Mouse (Mus musculus) testis, adult 2 months (tissue): Measurements from ENCODE around the gene Wdr41. TPM values are rescaled to one million over a fixed set of nuclear protein-coding genes. Genes with fewer than 3 reads are reported as not detected.

Experiments
- H3K27ac ChIP-seq: fragments of 200-500 bp; 2 replicates; pipeline ENCODE4 v1.5.1; 2012; ENCODE audit warnings: low read depth, low read length; ENCODE audit not compliant: control insufficient read depth, insufficient read depth
- H3K27me3 ChIP-seq: fragments of 200-500 bp; 2 replicates; pipeline ENCODE4 v1.6.1; 2012; ENCODE audit warnings: mild to moderate bottlenecking, low read length, moderate library complexity; ENCODE audit not compliant: control insufficient read depth, insufficient read depth
- H3K36me3 ChIP-seq: fragments of 200-500 bp; 2 replicates; pipeline ENCODE4 v1.6.1; 2012; ENCODE audit warnings: mild to moderate bottlenecking, low read length; ENCODE audit not compliant: control insufficient read depth, insufficient read depth
- H3K4me1 ChIP-seq: fragments of 200-500 bp; 2 replicates; pipeline ENCODE4 v1.6.1; 2012; ENCODE audit warnings: low read length; ENCODE audit not compliant: control insufficient read depth, insufficient read depth
- H3K4me3 ChIP-seq: fragments of 200-500 bp; 2 replicates; pipeline ENCODE4 v1.5.1; 2012; ENCODE audit warnings: low read depth, mild to moderate bottlenecking, low read length, moderate library complexity, mixed read lengths; ENCODE audit not compliant: control insufficient read depth
- CTCF ChIP-seq: fragments of 200-500 bp; IDR thresholded peaks from 2 replicates; pipeline ENCODE4 v1.5.1; 2012; ENCODE audit warnings: low read depth, mild to moderate bottlenecking, inconsistent platforms, low read length, moderate library complexity; ENCODE audit not compliant: control insufficient read depth, insufficient read depth, insufficient replicate concordance
- POLR2A ChIP-seq: fragments of 200-500 bp; IDR thresholded peaks from 2 replicates; pipeline ENCODE4 v1.6.1; 2012; ENCODE audit warnings: low read depth, mild to moderate bottlenecking, inconsistent platforms, low read length, moderate library complexity; ENCODE audit not compliant: control insufficient read depth
- polyA plus RNA-seq: library from polyadenylated mRNA; depleted of rRNA; stranded (reverse); fragments of >200 nt; gene quantifications from 2 replicates; pipeline ENCODE4 v1.2.3, GENCODE M21; 2012; rRNA removed

Gene Wdr41
- polyA plus RNA-seq: 9.2 and 10.2 TPM in 2 replicates

DNA sequence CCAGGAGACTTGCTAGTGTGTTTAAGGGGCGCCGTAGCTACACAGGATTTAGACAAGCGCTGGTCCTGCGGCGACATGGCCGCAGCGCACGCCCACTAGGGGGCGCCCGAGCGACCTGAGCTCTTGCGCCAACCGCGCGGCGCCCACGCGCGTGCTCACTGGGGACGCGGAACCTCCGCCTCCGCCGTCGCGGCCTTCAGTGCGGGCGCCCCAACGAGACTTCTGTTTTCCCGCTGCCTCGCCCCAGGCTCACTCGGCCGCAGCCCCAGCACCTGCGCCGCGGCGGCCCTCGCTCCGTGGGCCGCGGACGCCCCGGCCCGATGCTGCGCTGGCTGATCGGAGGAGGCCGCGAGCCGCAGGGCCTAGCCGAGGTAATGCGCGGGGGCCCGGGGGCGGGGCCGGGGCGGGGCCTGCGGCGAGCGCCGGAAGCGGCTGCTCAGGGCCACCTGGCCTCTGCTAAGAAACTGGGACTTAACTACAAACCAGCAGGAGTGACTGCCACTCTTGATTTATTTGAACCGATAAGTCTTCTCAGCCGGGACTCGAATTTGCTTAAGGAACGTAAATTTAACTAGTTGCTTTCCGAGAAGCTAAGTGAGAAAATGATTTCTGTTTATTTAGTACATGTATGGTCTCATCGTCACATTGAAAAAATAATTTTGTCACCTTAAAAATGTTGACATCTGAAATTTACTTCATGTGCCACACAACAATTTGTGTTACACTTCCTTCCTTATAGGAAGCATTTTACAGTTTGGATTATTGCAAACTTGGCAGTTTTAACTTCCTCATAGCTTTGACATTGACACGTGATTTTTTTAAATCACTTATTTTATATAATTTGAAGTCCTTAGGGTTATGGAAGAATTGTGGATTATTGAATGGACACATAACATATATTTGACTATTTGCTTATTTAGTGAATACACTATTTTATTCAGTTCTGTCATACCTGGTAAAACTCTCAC, at the start of gene Wdr41:
TSS of gene Wdr41 (plus strand) at position 126 of the 968 bp plus-strand sequence.
- peak within 1 kb of the TSS; percentile 93 for H3K4me3 ChIP-seq
- H3K27me3 ChIP-seq: no peaks in the 10 kb centered on the region
- TF ChIP-seq POLR2A (no peak), CTCF (peak; percentile 98)
- no peaks in the 10 kb centered on the region for H3K4me1 ChIP-seq
- H3K27ac ChIP-seq: peak within 1 kb of the TSS; percentile 91
- no peaks in the 10 kb centered on the region for H3K36me3 ChIP-seq

GRCm38 (mm10) chr13:94928086-94928485, 48.1 kb upstream of the Wdr41 start:
- Histone ChIP-seq H3K4me3 (no peak overlapping the region), H3K27ac (no peak overlapping the region), H3K4me1 (peaks cover 8% of the 10 kb centered on the region), H3K36me3 (no peaks in the 10 kb centered on the region), H3K27me3 (no peaks in the 10 kb centered on the region)
- TF ChIP-seq CTCF (no peak), POLR2A (no peak)

DNA sequence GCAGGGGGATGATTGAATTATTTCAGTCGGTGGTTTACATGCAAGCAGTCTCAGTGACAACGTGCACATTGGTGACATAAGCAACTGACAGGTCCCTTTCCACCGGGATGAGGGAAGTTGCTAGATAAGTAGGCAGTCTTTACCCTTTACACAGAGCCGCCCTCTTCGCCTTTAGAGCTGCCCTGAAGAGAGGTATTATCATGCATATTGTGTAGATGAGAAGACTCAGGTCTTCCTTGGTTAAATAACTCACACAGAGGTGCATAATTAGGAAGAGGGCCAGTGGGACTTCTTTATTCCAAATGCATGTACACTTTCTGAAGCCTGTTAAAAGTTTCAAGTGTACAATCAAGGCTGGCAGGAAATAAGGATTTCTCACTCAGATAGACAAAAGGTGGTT, 37.7 kb upstream of the Wdr41 start:
- TF ChIP-seq POLR2A (no peak), CTCF (no peak)
- Histone ChIP-seq H3K4me3 (no peak overlapping the region), H3K27me3 (no peaks in the 10 kb centered on the region)

DNA sequence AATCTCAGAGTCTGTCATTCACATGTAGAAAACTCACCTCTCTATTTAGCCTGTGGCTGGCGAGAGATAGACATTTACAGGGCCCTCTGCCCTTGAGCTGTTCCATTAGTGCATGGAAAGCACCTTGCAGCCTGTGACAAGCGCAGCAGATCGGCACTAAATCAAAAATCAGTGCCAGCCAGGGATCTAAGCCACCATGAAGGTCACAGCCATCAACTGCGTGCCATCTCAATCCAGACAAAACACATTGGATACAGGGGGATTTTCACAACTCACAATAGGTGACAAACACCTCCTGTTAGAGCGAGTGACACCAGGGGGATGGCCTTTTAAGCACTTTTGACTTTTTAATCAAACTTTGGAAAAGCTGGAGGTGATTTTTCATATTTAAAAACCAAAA, 36.0 kb upstream of the Wdr41 start:
- TF ChIP-seq POLR2A: no peak
- TF ChIP-seq CTCF: no peak
- H3K4me1 ChIP-seq: no peaks in the 10 kb centered on the region
- H3K27ac ChIP-seq: no peak overlapping the region
- H3K27me3 ChIP-seq: no peaks in the 10 kb centered on the region
- H3K36me3 ChIP-seq: no peaks in the 10 kb centered on the region
- H3K4me3 ChIP-seq: no peak overlapping the region

More for the DNA sequence above, 37.7 kb upstream of the Wdr41 start:
- no peak overlapping the region for H3K27ac ChIP-seq
- no peaks in the 10 kb centered on the region for H3K4me1 ChIP-seq
- H3K36me3 ChIP-seq: no peaks in the 10 kb centered on the region

GRCm38 (mm10) chr13:94941230-94941629, 34.9 kb upstream of the Wdr41 start:
- H3K27ac ChIP-seq: no peak overlapping the region

DNA sequence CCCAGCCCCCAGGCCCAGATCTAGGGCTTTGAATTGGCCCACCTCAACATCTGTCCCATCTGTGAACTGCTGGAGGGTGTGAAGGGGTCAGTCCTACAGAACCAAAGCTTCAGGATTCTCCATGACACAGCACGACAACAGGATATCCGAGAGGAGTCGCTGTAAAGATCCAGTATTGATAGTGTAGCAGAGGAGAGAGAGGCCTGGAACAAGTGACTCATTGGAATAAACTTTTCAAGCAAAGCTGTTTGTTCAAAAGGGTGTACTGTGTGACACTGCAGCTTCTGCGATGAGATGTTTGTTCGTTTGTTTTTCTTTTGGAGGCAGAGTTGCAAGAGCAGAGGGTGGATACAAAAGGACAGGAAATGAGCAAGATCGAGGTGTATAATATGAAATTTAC, 20.2 kb upstream of the Wdr41 start:
- Histone ChIP-seq H3K4me3 (no peak overlapping the region), H3K36me3 (no peaks in the 10 kb centered on the region), H3K27ac (no peak overlapping the region), H3K4me1 (no peaks in the 10 kb centered on the region; the same call in 1 of the 2 replicates), H3K27me3 (no peaks in the 10 kb centered on the region)
- TF ChIP-seq POLR2A (no peak), CTCF (no peak)

More at GRCm38 (mm10) chr13:94941230-94941629, 34.9 kb upstream of the Wdr41 start:
- H3K36me3 ChIP-seq: no peaks in the 10 kb centered on the region
- H3K27me3 ChIP-seq: no peaks in the 10 kb centered on the region
- no peak overlapping the region for H3K4me3 ChIP-seq
- no peak for TF ChIP-seq POLR2A
- TF ChIP-seq CTCF: no peak
- no peaks in the 10 kb centered on the region for H3K4me1 ChIP-seq

GRCm38 (mm10) chr13:94957965-94958364, 18.2 kb upstream of the Wdr41 start:
- no peak overlapping the region for H3K27ac ChIP-seq
- no peak for TF ChIP-seq CTCF
- TF ChIP-seq POLR2A: no peak

More at GRCm38 (mm10) chr13:94957965-94958364, 18.2 kb upstream of the Wdr41 start:
- no peaks in the 10 kb centered on the region; the same call in 1 of the 2 replicates for H3K4me1 ChIP-seq
- H3K27me3 ChIP-seq: no peaks in the 10 kb centered on the region
- H3K36me3 ChIP-seq: no peaks in the 10 kb centered on the region
- no peak overlapping the region for H3K4me3 ChIP-seq
